Mouse (Mus musculus) myocyte (in vitro differentiated cells): Measurements from ENCODE around the gene Fam193b. TPM values are rescaled to one million over a fixed set of nuclear protein-coding genes. Genes with fewer than 3 reads are reported as not detected.
"Not testable (repeated sequence)": the region's sequence is repeated elsewhere in the genome, so short reads cannot be mapped to it uniquely, and the experiment has no call there.

Experiments used
- H3K27me3 ChIP-seq: one replicate; pipeline ENCODE4 v1.6.1; 2011; ENCODE audit not compliant: control insufficient read depth, insufficient read depth, insufficient read length
- H3K36me3 ChIP-seq: one replicate; pipeline ENCODE4 v1.6.1; 2011; ENCODE audit not compliant: control insufficient read depth, insufficient read depth
- H3K4me2 ChIP-seq: one replicate; pipeline ENCODE4 v1.6.1; 2011; ENCODE audit warnings: low read depth, control low read depth
- H3K4me3 ChIP-seq: one replicate; pipeline ENCODE4 v1.5.1; 2011; ENCODE audit warnings: mild to moderate bottlenecking, control low read depth, moderate library complexity
- H3K79me2 ChIP-seq: one replicate; pipeline ENCODE4 v1.6.1; 2011; ENCODE audit not compliant: control insufficient read depth, insufficient read depth
- H3ac ChIP-seq: one replicate; pipeline ENCODE4 v1.6.1; 2011; ENCODE audit not compliant: control insufficient read depth, insufficient read length
- CEBPB ChIP-seq: IDR thresholded peaks from 2 replicates; pipeline ENCODE4 v1.6.1; 2011; ENCODE audit warnings: mild to moderate bottlenecking, moderate library complexity; ENCODE audit not compliant: poor library complexity, insufficient read depth, severe bottlenecking
- E2F4 ChIP-seq: IDR thresholded peaks from one replicate; pipeline ENCODE4 v1.6.1; 2011; ENCODE audit warnings: mild to moderate bottlenecking, control low read depth, moderate library complexity; ENCODE audit not compliant: insufficient read depth
- MAX ChIP-seq: IDR thresholded peaks from one replicate; pipeline ENCODE4 v1.6.1; 2011; ENCODE audit warnings: low read depth, mild to moderate bottlenecking, control low read depth
- MYOD1 ChIP-seq, 3 experiments: IDR thresholded peaks; one replicate each; pipeline ENCODE4 v1.6.1; 2011; ENCODE audit warnings: control low read depth in 2 of 3, low read depth in 2 of 3, mild to moderate bottlenecking in 2 of 3, moderate library complexity in 1 of 3; ENCODE audit not compliant: insufficient read length in 2 of 3, control insufficient read depth in 1 of 3
- MYOG ChIP-seq, 3 experiments: IDR thresholded peaks; one replicate each; pipeline ENCODE4 v1.6.1; 2011; ENCODE audit warnings: control low read depth in 2 of 3, low read depth in 2 of 3, mild to moderate bottlenecking in 2 of 3; ENCODE audit not compliant: insufficient read length in 2 of 3, control insufficient read depth in 1 of 3, insufficient read depth in 1 of 3
- POLR2A ChIP-seq: IDR thresholded peaks from one replicate; pipeline ENCODE4 v1.6.1; 2011; ENCODE audit warnings: low read depth, mild to moderate bottlenecking, control low read depth, moderate library complexity; ENCODE audit not compliant: insufficient read length
- POLR2AphosphoS2 ChIP-seq: IDR thresholded peaks from one replicate; pipeline ENCODE4 v1.6.1; 2011; ENCODE audit warnings: low read depth, control low read depth; ENCODE audit not compliant: insufficient read length
- REST ChIP-seq: IDR thresholded peaks from one replicate; pipeline ENCODE4 v1.6.1; 2011; ENCODE audit warnings: mild to moderate bottlenecking, control low read depth, moderate library complexity; ENCODE audit not compliant: insufficient read depth, insufficient read length
- SRF ChIP-seq: IDR thresholded peaks from one replicate; pipeline ENCODE4 v1.6.1; 2011; ENCODE audit warnings: low read depth; ENCODE audit not compliant: control insufficient read depth, insufficient read length
- TCF12 ChIP-seq: IDR thresholded peaks from one replicate; pipeline ENCODE4 v1.6.1; 2011; ENCODE audit warnings: mild to moderate bottlenecking, control low read depth; ENCODE audit not compliant: poor library complexity, insufficient read depth, severe bottlenecking
- TCF3 ChIP-seq: IDR thresholded peaks from one replicate; pipeline ENCODE4 v1.6.1; 2011; ENCODE audit warnings: low read depth, control low read depth; ENCODE audit not compliant: insufficient read length
- USF1 ChIP-seq: IDR thresholded peaks from one replicate; pipeline ENCODE4 v1.6.1; 2011; ENCODE audit warnings: low read depth, mild to moderate bottlenecking, control low read depth, moderate library complexity
- polyA plus RNA-seq: library from polyadenylated mRNA; unstranded; fragments of >200 nt; fragmentation: generic; extraction: Trizol; gene quantifications from one replicate; pipeline ENCODE4 v1.2.1, GENCODE M21; 2012; ENCODE audit warnings: missing spikeins

Gene Fam193b
- polyA plus RNA-seq, 1 experiment = 13.5 TPM

GRCm38 (mm10) chr13:55569726-55570285 lies 1.1 kb downstream of the Fam193b start:
- H3K4me3 ChIP-seq = peak overlapping the region; percentile 87
- TF ChIP-seq MYOG (IDR thresholded peaks at IDR 0.05; ENCODE audit: control insufficient read depth in 1 of 3, insufficient read depth in 1 of 3, insufficient read length in 2 of 3, low read depth in 2 of 3) = peak in 1 of 3 experiments; percentile 78
- no peak for TF ChIP-seq SRF
- H3ac ChIP-seq = peak overlapping the region; percentile 69
- no peaks in the 10 kb centered on the region for H3K36me3 ChIP-seq
- H3K79me2 ChIP-seq = peaks cover 67% of the 10 kb centered on the region
- peak overlapping the region; percentile 99 for H3K4me2 ChIP-seq
- no peaks in the 10 kb centered on the region for H3K27me3 ChIP-seq

GRCm38 (mm10) chr13:55568524-55568923 lies 2.4 kb downstream of the Fam193b start:
- H3K36me3 ChIP-seq, H3K4me3 ChIP-seq, H3K4me2 ChIP-seq, H3ac ChIP-seq, H3K27me3 ChIP-seq: not testable (repeated sequence)
- peaks cover 80% of the 10 kb centered on the region for H3K79me2 ChIP-seq

GRCm38 (mm10) chr13:55567949-55568348 lies 3.0 kb downstream of the Fam193b start:
- no peak for TF ChIP-seq E2F4
- no peak for TF ChIP-seq USF1
- TF ChIP-seq REST = no peak
- H3K27me3 ChIP-seq = no peaks in the 10 kb centered on the region
- H3ac ChIP-seq = no peak overlapping the region
- H3K4me3 ChIP-seq = no peak overlapping the region
- H3K79me2 ChIP-seq = peaks cover 85% of the 10 kb centered on the region
- no peak overlapping the region for H3K4me2 ChIP-seq
- no peaks in the 10 kb centered on the region for H3K36me3 ChIP-seq

- Histone ChIP-seq H3K79me2 (peaks cover 94% of the 10 kb centered on the region), H3K4me2 (no peak overlapping the region)
- TF ChIP-seq USF1 = no peak
- TF ChIP-seq E2F4 = no peak
- TF ChIP-seq TCF3 = no peak
- no peak for TF ChIP-seq POLR2AphosphoS2
- no peak for TF ChIP-seq CEBPB
- TF ChIP-seq POLR2A = no peak
- TF ChIP-seq MAX = no peak
- no peak for TF ChIP-seq MYOD1 (IDR thresholded peaks at IDR 0.05; ENCODE audit: control insufficient read depth in 1 of 3, insufficient read length in 2 of 3, low read depth in 2 of 3)
- TF ChIP-seq MYOG (IDR thresholded peaks at IDR 0.05; ENCODE audit: control insufficient read depth in 1 of 3, insufficient read depth in 1 of 3, insufficient read length in 2 of 3, low read depth in 2 of 3) = no peak
- no peak for TF ChIP-seq SRF
- TF ChIP-seq TCF12 = no peak
- no peak for TF ChIP-seq REST
Measured at GRCm38 (mm10) chr13:55567001-55567400, 3.9 kb downstream of the Fam193b start.

GRCm38 (mm10) chr13:55563266-55563879 lies 7.5 kb downstream of the Fam193b start:
- no peak for TF ChIP-seq SRF
- no peak for TF ChIP-seq REST
- no peak for TF ChIP-seq MYOD1 (IDR thresholded peaks at IDR 0.05; ENCODE audit: control insufficient read depth in 1 of 3, insufficient read length in 2 of 3, low read depth in 2 of 3)
- no peak for TF ChIP-seq POLR2A
- TF ChIP-seq CEBPB = no peak
- TF ChIP-seq E2F4 = no peak
- no peak for TF ChIP-seq MYOG (IDR thresholded peaks at IDR 0.05; ENCODE audit: control insufficient read depth in 1 of 3, insufficient read depth in 1 of 3, insufficient read length in 2 of 3, low read depth in 2 of 3)
- no peak for TF ChIP-seq TCF12
- TF ChIP-seq POLR2AphosphoS2 = no peak
- TF ChIP-seq MAX = no peak
- TF ChIP-seq USF1 = no peak
- TF ChIP-seq TCF3 = no peak
- Histone ChIP-seq H3K4me2 (no peak overlapping the region), H3K79me2 (peaks cover 92% of the 10 kb centered on the region), H3K36me3 (no peaks in the 10 kb centered on the region), H3ac (no peak overlapping the region), H3K27me3 (no peaks in the 10 kb centered on the region), H3K4me3 (no peak overlapping the region)

More at GRCm38 (mm10) chr13:55567001-55567400, 3.9 kb downstream of the Fam193b start:
- Histone ChIP-seq H3K4me3 (no peak overlapping the region), H3ac (no peak overlapping the region), H3K27me3 (no peaks in the 10 kb centered on the region), H3K36me3 (no peaks in the 10 kb centered on the region)

GRCm38 (mm10) chr13:55557499-55557898 lies 13.4 kb downstream of the Fam193b start:
- TF ChIP-seq MAX (no peak), TCF3 (no peak), CEBPB (no peak), SRF (no peak), REST (no peak), USF1 (no peak), E2F4 (no peak), MYOD1 (IDR thresholded peaks at IDR 0.05; ENCODE audit: control insufficient read depth in 1 of 3, insufficient read length in 2 of 3, low read depth in 2 of 3) (no peak), MYOG (IDR thresholded peaks at IDR 0.05; ENCODE audit: control insufficient read depth in 1 of 3, insufficient read depth in 1 of 3, insufficient read length in 2 of 3, low read depth in 2 of 3) (no peak), POLR2AphosphoS2 (no peak), TCF12 (no peak), POLR2A (no peak)
- Histone ChIP-seq H3K27me3 (no peaks in the 10 kb centered on the region), H3K36me3 (peaks cover 10% of the 10 kb centered on the region), H3K4me2 (no peak overlapping the region), H3ac (no peak overlapping the region), H3K79me2 (peaks cover 36% of the 10 kb centered on the region), H3K4me3 (no peak overlapping the region)
